In the genomic region with DNA sequence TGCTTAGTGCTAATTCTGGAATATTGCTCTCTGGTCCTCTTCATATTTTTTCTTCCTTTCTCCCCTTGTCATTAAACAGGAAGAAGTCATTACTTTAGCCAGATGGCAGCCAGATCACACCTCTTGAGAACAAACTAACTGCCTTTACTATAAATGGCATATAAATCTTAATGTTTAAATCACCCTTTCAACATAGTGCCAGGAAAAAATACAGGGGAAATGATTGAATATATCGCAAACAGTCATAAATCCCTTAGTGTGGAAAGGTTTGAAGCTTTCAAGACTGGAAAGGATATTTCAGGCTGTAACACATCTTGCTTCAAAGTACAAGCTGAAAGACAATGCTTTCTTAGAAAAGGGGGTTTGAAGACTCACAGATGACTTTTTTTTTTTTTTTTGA, we compare ENCODE assay signal across 30 mouse cellular contexts.
DNase-seq lines count a peak whose midpoint lies in the region; ATAC-seq and TF ChIP-seq lines count a peak whose summit lies in the region.
"Had no signal": no experiment of that assay in that cellular context is flagged by ENCODE, and none has a peak within 500 bp of the region (broad histone marks: within the 10 kb centered on the region; RNA-seq: fewer than 3 reads in every experiment).

No protein-coding gene starts in this region.

- no peaks in the 10 kb centered on the region for H3K9me3 ChIP-seq in kidney, embryonic 15.5 days (replicated peaks)
- H3K9me3 ChIP-seq in limb, embryonic 12.5 days, result no peaks in the 10 kb centered on the region
- H3K9me3 ChIP-seq: heart, embryonic 13.5 days; hindbrain, embryonic 15.5 days; limb, embryonic 15.5 days; liver, embryonic 13.5 days had no signal

- no peaks in the 10 kb centered on the region for H3K36me3 ChIP-seq in kidney, embryonic 15.5 days
- no peaks in the 10 kb centered on the region for H3K36me3 ChIP-seq in limb, embryonic 12.5 days
- H3K36me3 ChIP-seq: heart, embryonic 13.5 days; hindbrain, embryonic 15.5 days; limb, embryonic 15.5 days; liver, embryonic 13.5 days had no signal

- ATAC-seq in kidney, embryonic 15.5 days (replicated peaks; ENCODE audit: low FRiP score), result 0 out of 2 replicates have a peak, but pooled peaks have one; percentile 6
- ATAC-seq in limb, embryonic 12.5 days (ENCODE audit: insufficient number of reproducible peaks, insufficient read depth, low FRiP score, low TSS enrichment, low read depth), result 0 out of 2 replicates have a peak, but pooled peaks have one; percentile 20
- ATAC-seq: forebrain, embryonic 14.5 days; midbrain, embryonic 16.5 days had no signal

- no peak for TF ChIP-seq POLR2A in brain, embryonic 14.5 days (IDR thresholded peaks at IDR 0.05; ENCODE audit: borderline replicate concordance, extremely low read depth, insufficient read depth, insufficient read length, poor library complexity, severe bottlenecking)

- no peak overlapping the region for H3K27ac ChIP-seq in kidney, embryonic 15.5 days
- H3K27ac ChIP-seq in limb, embryonic 12.5 days, result no peak overlapping the region
- H3K27ac ChIP-seq: heart, embryonic 13.5 days; hindbrain, embryonic 15.5 days; limb, embryonic 15.5 days; liver, embryonic 13.5 days had no signal

- no peak overlapping the region for H3K4me3 ChIP-seq in kidney, embryonic 15.5 days (replicated peaks)
- no peak overlapping the region for H3K4me3 ChIP-seq in limb, embryonic 12.5 days (replicated peaks)
- H3K4me3 ChIP-seq: heart, embryonic 13.5 days; hindbrain, embryonic 15.5 days; limb, embryonic 15.5 days; liver, embryonic 13.5 days had no signal

- H3K9ac ChIP-seq in kidney, embryonic 15.5 days, result no peak overlapping the region
- H3K9ac ChIP-seq in limb, embryonic 12.5 days (replicated peaks), result no peak overlapping the region
- H3K9ac ChIP-seq: heart, embryonic 13.5 days; hindbrain, embryonic 15.5 days; limb, embryonic 15.5 days; liver, embryonic 13.5 days had no signal

- 17% methylated on average over 1 of the region's 1 CpGs for WGBS in kidney, embryonic 15.5 days
- WGBS in limb, embryonic 12.5 days, result 7% methylated on average over 1 of the region's 1 CpGs

- no peaks in the 10 kb centered on the region for H3K27me3 ChIP-seq in kidney, embryonic 15.5 days
- H3K27me3 ChIP-seq in limb, embryonic 12.5 days, result no peaks in the 10 kb centered on the region
- H3K27me3 ChIP-seq: heart, embryonic 13.5 days; hindbrain, embryonic 15.5 days; limb, embryonic 15.5 days; liver, embryonic 13.5 days had no signal

- no peak for DNase-seq in kidney, postnatal 36 days
- peak; percentile 22 for DNase-seq in brain, adult 2 months (ENCODE audit: low read depth, low spot score)
- DNase-seq in brain, embryonic 14.5 days (ENCODE audit: low read depth), result peak; percentile 13
- no peak for DNase-seq in layer of hippocampus, adult 9-10 months (ENCODE audit: low spot score)
- no peak for DNase-seq in left cerebral cortex, postnatal 36 days (ENCODE audit: low spot score in 2 of 2)
- no peak for DNase-seq in spleen, postnatal 14 days (ENCODE audit: low spot score in 2 of 2)
- DNase-seq: adrenal gland, adult 2 months; adrenal gland, postnatal 36 days; B cell, adult 2 months; cerebellum, adult 8-10 months; cerebellum, postnatal 25 days; gastrocnemius, postnatal 36 days; heart, adult 18-20 months; heart, postnatal 10 days; kidney, adult 18-20 months; kidney, postnatal 25 days; layer of hippocampus, adult 9-11 months; liver, embryonic 13.5 days; lung, adult 18-20 months; lung, postnatal 14 days; right cerebral cortex, postnatal 25 days; thymus, postnatal 14 days had no signal

- no peak for TF ChIP-seq CTCF in brain, embryonic 14.5 days (IDR thresholded peaks at IDR 0.05; ENCODE audit: borderline replicate concordance, extremely low read depth, insufficient read depth, insufficient read length)

- no peaks in the 10 kb centered on the region for H3K4me1 ChIP-seq in kidney, embryonic 15.5 days
- H3K4me1 ChIP-seq in limb, embryonic 12.5 days (replicated peaks), result no peaks in the 10 kb centered on the region
- H3K4me1 ChIP-seq: heart, embryonic 13.5 days; hindbrain, embryonic 15.5 days; limb, embryonic 15.5 days; liver, embryonic 13.5 days had no signal

- no peak overlapping the region for H3K4me2 ChIP-seq in kidney, embryonic 15.5 days
- no peak overlapping the region for H3K4me2 ChIP-seq in limb, embryonic 12.5 days
- H3K4me2 ChIP-seq: heart, embryonic 13.5 days; hindbrain, embryonic 15.5 days; limb, embryonic 15.5 days; liver, embryonic 13.5 days; midbrain, embryonic 11.5 days had no signal

- intact Hi-C loops in left cerebral cortex, postnatal 36 days (cut with DNase I), result no loop called here

Comparison
In these comparisons a context has a peak if more than half of its experiments do, and no peak if none do; other contexts are left out.
1. DNase-seq: peak in brain, adult 2 months (single experiment) and brain, embryonic 14.5 days (single experiment); none in kidney, postnatal 36 days (0 of 2), layer of hippocampus, adult 9-10 months (single experiment), left cerebral cortex, postnatal 36 days (0 of 2) and spleen, postnatal 14 days (0 of 2).